Mouse (Mus musculus): ENCODE data around the gene Prkaa2. TPM values are rescaled to one million over a fixed set of nuclear protein-coding genes. Genes with fewer than 3 reads are reported as not detected.
A peak's percentile ranks its signal among the peaks of the same experiment; 100 is the strongest.

Prkaa2 gene
- total RNA-seq, 1 experiment: 3.9 TPM

DNA sequence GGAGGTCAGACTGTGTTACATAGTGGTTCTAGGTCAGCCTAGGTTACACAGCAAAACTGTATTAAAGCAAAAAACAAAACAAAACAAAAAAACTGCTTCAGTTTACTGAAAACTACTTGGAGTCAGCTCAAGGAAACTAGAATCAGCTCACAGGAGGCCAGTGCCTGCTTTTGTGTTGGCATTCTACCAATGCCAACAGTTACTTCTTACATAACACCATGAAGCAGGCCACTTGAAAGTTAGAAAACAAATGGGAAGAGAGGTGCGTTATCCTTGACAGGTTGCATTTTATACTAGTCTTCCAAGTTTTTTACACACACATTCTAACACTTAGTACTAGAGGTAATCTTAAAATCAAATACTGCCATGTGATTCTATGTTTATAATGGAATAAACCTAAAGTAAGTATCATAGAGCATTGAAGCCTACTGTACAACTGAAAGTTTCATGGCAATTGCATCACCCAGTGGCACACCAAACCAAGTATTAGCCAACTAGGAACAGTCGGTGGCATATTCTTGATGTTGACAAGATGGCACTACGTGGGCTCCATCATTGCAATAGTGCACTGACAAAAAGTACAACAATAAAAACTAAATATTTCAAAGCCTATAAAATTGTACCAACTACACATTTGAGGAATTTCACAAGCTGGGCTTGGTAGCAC lies 37.8 kb downstream of the Prkaa2 start:
- no peaks in the 10 kb centered on the region for H3K4me1 ChIP-seq (ENCODE audit: control insufficient read depth in 2 of 2, insufficient read depth in 2 of 2, low read length in 2 of 2, poor library complexity in 1 of 2)
- DNase-seq (ENCODE audit: low read depth, low spot score): no peak
- TF ChIP-seq MAFK (IDR thresholded peaks at IDR 0.05; ENCODE audit: insufficient read depth, low read depth, low read length) (no peak), HCFC1 (IDR thresholded peaks at IDR 0.05; ENCODE audit: borderline replicate concordance, insufficient read depth, low read length) (no peak), CHD2 (IDR thresholded peaks at IDR 0.05; ENCODE audit: low read depth, low read length) (no peak), ZC3H11A (IDR thresholded peaks at IDR 0.05; ENCODE audit: borderline replicate concordance, low read depth, low read length) (no peak), ZNF384 (IDR thresholded peaks at IDR 0.05; ENCODE audit: low read depth, low read length) (no peak)
- H3K9me3 ChIP-seq (ENCODE audit: control insufficient read depth, insufficient read depth, low read depth, low read length): no peaks in the 10 kb centered on the region
- H3K36me3 ChIP-seq (ENCODE audit: control insufficient read depth, insufficient read depth, low read length, poor library complexity, severe bottlenecking): no peaks in the 10 kb centered on the region
- no peak overlapping the region for H3K4me3 ChIP-seq (ENCODE audit: insufficient read depth in 1 of 2, low read depth in 1 of 2, low read length in 2 of 2, poor library complexity in 1 of 2, severe bottlenecking in 1 of 2)
- in situ Hi-C loops (cut with MboI; ENCODE audit: low sequenced_read_pairs in 2 of 2, unreplicated experiment in 2 of 2): no loop called here
- no peak overlapping the region for H3K27ac ChIP-seq (ENCODE audit: insufficient read depth, low read depth, low read length, poor library complexity, severe bottlenecking)
- no peak overlapping the region for H3K9ac ChIP-seq (ENCODE audit: insufficient read depth, low read depth, low read length, poor library complexity, severe bottlenecking)

DNA sequence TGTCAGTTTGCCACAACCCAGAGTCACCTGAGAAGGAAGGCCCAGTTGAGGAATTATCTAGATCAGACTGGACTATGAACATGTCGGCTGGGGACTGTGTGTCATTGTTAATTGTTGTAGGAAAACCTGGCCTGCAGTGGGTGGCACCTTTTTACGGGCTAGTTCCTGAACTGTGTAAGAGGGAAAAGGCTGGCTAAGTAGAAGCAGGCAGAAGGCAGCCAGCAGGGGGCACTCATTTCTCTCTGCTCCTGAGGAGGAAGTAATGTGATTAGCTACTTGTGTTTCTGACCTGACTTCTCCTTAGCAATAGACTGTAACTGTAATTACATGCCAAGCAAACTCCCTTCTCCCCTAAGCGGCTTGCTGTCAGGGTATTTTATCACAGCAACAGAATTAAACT lies 38.7 kb downstream of the Prkaa2 start:
- Histone ChIP-seq H3K4me1 (ENCODE audit: control insufficient read depth in 2 of 2, insufficient read depth in 2 of 2, low read length in 2 of 2, poor library complexity in 1 of 2) (no peaks in the 10 kb centered on the region), H3K27ac (ENCODE audit: insufficient read depth, low read depth, low read length, poor library complexity, severe bottlenecking) (no peak overlapping the region), H3K36me3 (ENCODE audit: control insufficient read depth, insufficient read depth, low read length, poor library complexity, severe bottlenecking) (no peaks in the 10 kb centered on the region), H3K4me3 (ENCODE audit: insufficient read depth in 1 of 2, low read depth in 1 of 2, low read length in 2 of 2, poor library complexity in 1 of 2, severe bottlenecking in 1 of 2) (no peak overlapping the region), H3K9me3 (ENCODE audit: control insufficient read depth, insufficient read depth, low read depth, low read length) (no peaks in the 10 kb centered on the region), H3K9ac (ENCODE audit: insufficient read depth, low read depth, low read length, poor library complexity, severe bottlenecking) (no peak overlapping the region)
- DNase-seq (ENCODE audit: low read depth, low spot score): peak; percentile 76
- in situ Hi-C loops (cut with MboI; ENCODE audit: low sequenced_read_pairs in 2 of 2, unreplicated experiment in 2 of 2): no loop called here
- TF ChIP-seq ZC3H11A (IDR thresholded peaks at IDR 0.05; ENCODE audit: borderline replicate concordance, low read depth, low read length): peak; percentile 8; the same call in 1 of the 2 replicates
- no peak for TF ChIP-seq MAFK (IDR thresholded peaks at IDR 0.05; ENCODE audit: insufficient read depth, low read depth, low read length)

DNA sequence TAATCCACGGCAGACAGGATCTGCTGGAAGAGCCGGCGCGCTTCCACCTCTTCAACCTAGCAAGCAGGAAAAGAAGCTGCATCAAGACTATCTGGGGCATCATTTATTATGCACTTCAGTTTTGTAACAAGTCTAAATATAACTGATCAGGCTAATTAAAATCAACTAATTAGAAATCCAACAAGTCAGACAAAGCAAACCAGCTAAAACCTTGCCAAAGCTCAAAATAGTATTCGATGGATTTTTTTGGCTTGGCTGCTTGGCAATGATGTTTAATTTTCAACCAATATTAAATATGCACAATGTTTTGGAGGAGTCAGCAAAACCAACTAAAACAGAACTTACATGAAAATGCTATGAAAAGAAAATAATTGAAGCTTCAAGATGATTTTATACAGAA lies 58.4 kb downstream of the Prkaa2 start:
- no peak overlapping the region for H3K4me3 ChIP-seq (ENCODE audit: insufficient read depth in 1 of 2, low read depth in 1 of 2, low read length in 2 of 2, poor library complexity in 1 of 2, severe bottlenecking in 1 of 2)
- in situ Hi-C loops (cut with MboI; ENCODE audit: low sequenced_read_pairs in 2 of 2, unreplicated experiment in 2 of 2): no loop called here
- no peak overlapping the region for H3K9ac ChIP-seq (ENCODE audit: insufficient read depth, low read depth, low read length, poor library complexity, severe bottlenecking)
- no peaks in the 10 kb centered on the region for H3K4me1 ChIP-seq (ENCODE audit: control insufficient read depth in 2 of 2, insufficient read depth in 2 of 2, low read length in 2 of 2, poor library complexity in 1 of 2)
- H3K9me3 ChIP-seq (ENCODE audit: control insufficient read depth, insufficient read depth, low read depth, low read length): no peaks in the 10 kb centered on the region
- no peaks in the 10 kb centered on the region for H3K36me3 ChIP-seq (ENCODE audit: control insufficient read depth, insufficient read depth, low read length, poor library complexity, severe bottlenecking)
- no peak overlapping the region for H3K27ac ChIP-seq (ENCODE audit: insufficient read depth, low read depth, low read length, poor library complexity, severe bottlenecking)
- no peak for DNase-seq (ENCODE audit: low read depth, low spot score)
- TF ChIP-seq ZC3H11A (IDR thresholded peaks at IDR 0.05; ENCODE audit: borderline replicate concordance, low read depth, low read length) (no peak), CHD2 (IDR thresholded peaks at IDR 0.05; ENCODE audit: low read depth, low read length) (no peak), HCFC1 (IDR thresholded peaks at IDR 0.05; ENCODE audit: borderline replicate concordance, insufficient read depth, low read length) (no peak), ZNF384 (IDR thresholded peaks at IDR 0.05; ENCODE audit: low read depth, low read length) (no peak), MAFK (IDR thresholded peaks at IDR 0.05; ENCODE audit: insufficient read depth, low read depth, low read length) (no peak)

- DNase-seq (ENCODE audit: low read depth, low spot score): no peak
- H3K9ac ChIP-seq (ENCODE audit: insufficient read depth, low read depth, low read length, poor library complexity, severe bottlenecking): no peak overlapping the region
- H3K36me3 ChIP-seq (ENCODE audit: control insufficient read depth, insufficient read depth, low read length, poor library complexity, severe bottlenecking): no peaks in the 10 kb centered on the region
- no peak overlapping the region for H3K4me3 ChIP-seq (ENCODE audit: insufficient read depth in 1 of 2, low read depth in 1 of 2, low read length in 2 of 2, poor library complexity in 1 of 2, severe bottlenecking in 1 of 2)
- in situ Hi-C loops (cut with MboI; ENCODE audit: low sequenced_read_pairs in 2 of 2, unreplicated experiment in 2 of 2): no loop called here
- no peak overlapping the region for H3K27ac ChIP-seq (ENCODE audit: insufficient read depth, low read depth, low read length, poor library complexity, severe bottlenecking)
- TF ChIP-seq MAFK (IDR thresholded peaks at IDR 0.05; ENCODE audit: insufficient read depth, low read depth, low read length) (no peak), ZNF384 (IDR thresholded peaks at IDR 0.05; ENCODE audit: low read depth, low read length) (no peak), HCFC1 (IDR thresholded peaks at IDR 0.05; ENCODE audit: borderline replicate concordance, insufficient read depth, low read length) (no peak), ZC3H11A (IDR thresholded peaks at IDR 0.05; ENCODE audit: borderline replicate concordance, low read depth, low read length) (no peak), CHD2 (IDR thresholded peaks at IDR 0.05; ENCODE audit: low read depth, low read length) (no peak)
- no peaks in the 10 kb centered on the region for H3K9me3 ChIP-seq (ENCODE audit: control insufficient read depth, insufficient read depth, low read depth, low read length)
- H3K4me1 ChIP-seq (ENCODE audit: control insufficient read depth in 2 of 2, insufficient read depth in 2 of 2, low read length in 2 of 2, poor library complexity in 1 of 2): peaks cover 0 to 2% of the 10 kb centered on the region in 2 experiments; a peak in 1 of 4 replicates
Observed at GRCm38 (mm10) chr4:105050041-105050440, 59.6 kb downstream of the Prkaa2 start.

- TF ChIP-seq ZNF384 (IDR thresholded peaks at IDR 0.05; ENCODE audit: low read depth, low read length): no peak
- TF ChIP-seq ZC3H11A (IDR thresholded peaks at IDR 0.05; ENCODE audit: borderline replicate concordance, low read depth, low read length): no peak
- TF ChIP-seq CHD2 (IDR thresholded peaks at IDR 0.05; ENCODE audit: low read depth, low read length): no peak
- TF ChIP-seq MAFK (IDR thresholded peaks at IDR 0.05; ENCODE audit: insufficient read depth, low read depth, low read length): no peak
- no peak for TF ChIP-seq HCFC1 (IDR thresholded peaks at IDR 0.05; ENCODE audit: borderline replicate concordance, insufficient read depth, low read length)
- Histone ChIP-seq H3K4me1 (ENCODE audit: control insufficient read depth in 2 of 2, insufficient read depth in 2 of 2, low read length in 2 of 2, poor library complexity in 1 of 2) (no peaks in the 10 kb centered on the region), H3K36me3 (ENCODE audit: control insufficient read depth, insufficient read depth, low read length, poor library complexity, severe bottlenecking) (no peaks in the 10 kb centered on the region), H3K4me3 (ENCODE audit: insufficient read depth in 1 of 2, low read depth in 1 of 2, low read length in 2 of 2, poor library complexity in 1 of 2, severe bottlenecking in 1 of 2) (no peak overlapping the region), H3K27ac (ENCODE audit: insufficient read depth, low read depth, low read length, poor library complexity, severe bottlenecking) (no peak overlapping the region), H3K9me3 (ENCODE audit: control insufficient read depth, insufficient read depth, low read depth, low read length) (no peaks in the 10 kb centered on the region), H3K9ac (ENCODE audit: insufficient read depth, low read depth, low read length, poor library complexity, severe bottlenecking) (no peak overlapping the region)
- no peak for DNase-seq (ENCODE audit: low read depth, low spot score)
- in situ Hi-C loops (cut with MboI; ENCODE audit: low sequenced_read_pairs in 2 of 2, unreplicated experiment in 2 of 2): no loop called here
Observed at GRCm38 (mm10) chr4:105034259-105034658, 75.4 kb downstream of the Prkaa2 start.

All from ES-E14 (cell line).